Mouse (Mus musculus) B cell, adult 62 days (primary cell): ENCODE data around the gene Itgb1. TPM values are rescaled to one million over a fixed set of nuclear protein-coding genes. Genes with fewer than 3 reads are reported as not detected.

Experiments
- total RNA-seq: library from RNA; stranded (reverse); gene quantifications from 4 replicates; pipeline ENCODE4 v1.2.4, GENCODE M21; 2023

Itgb1 gene
- total RNA-seq: 30.0 to 36.1 TPM (median 34.9 TPM) in 4 replicates

GRCm38 (mm10) chr8:128685507-128686428 lies at the start of gene Itgb1:
Gene Itgb1 (plus strand): TSS chr8:128685654.

Other genes starting within 250 kb of the Itgb1 start
- gene Gm3952, start 113.0 kb downstream of the Itgb1 start, total RNA-seq: not detected in 4 replicates